Mouse (Mus musculus): ENCODE results near the gene Olfr1104. TPM values are rescaled to one million over a fixed set of nuclear protein-coding genes. Genes with fewer than 3 reads are reported as not detected.

Gene Olfr1104
- polyA plus RNA-seq (2015; fragmentation: Nextera tagmentation; extraction: Ambion mirVana) = not detected in 2 replicates

DNA sequence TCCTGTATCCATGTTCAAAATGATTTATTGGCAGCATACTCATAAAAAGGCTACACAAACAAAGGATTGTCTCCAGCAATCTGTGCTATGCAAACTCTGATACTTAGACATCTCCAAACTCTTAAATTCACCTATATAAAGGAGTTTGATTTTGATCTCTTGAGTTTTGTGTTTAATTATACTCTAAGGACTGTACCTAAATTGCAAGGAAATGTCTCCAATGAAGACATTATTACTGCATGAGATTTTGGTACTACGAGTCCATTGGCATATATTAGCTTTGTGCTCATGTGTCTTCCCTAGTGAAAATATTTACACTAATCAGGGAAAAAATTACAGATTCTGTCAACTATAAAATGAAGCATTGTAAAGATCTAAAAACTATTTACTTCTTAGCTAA is at the start of gene Olfr1104:
Olfr1104 (minus strand) TSS at position 101 of the 400 bp plus-strand sequence.
- no peak for ATAC-seq (ENCODE audit: low FRiP score, low TSS enrichment)
- 79% methylated on average over 1 of the region's 1 CpGs for WGBS
- Histone ChIP-seq H3K4me1 (ENCODE audit: insufficient read depth, low read length) (no peaks in the 10 kb centered on the region), H3K36me3 (ENCODE audit: insufficient read depth, low read length) (no peaks in the 10 kb centered on the region), H3K9ac (replicated peaks; ENCODE audit: low read length) (no peak within 1 kb of the TSS), H3K27ac (ENCODE audit: low read length) (no peak within 1 kb of the TSS), H3K4me2 (replicated peaks; ENCODE audit: low read depth, low read length) (no peak within 1 kb of the TSS), H3K4me3 (ENCODE audit: low read length) (no peak within 1 kb of the TSS), H3K9me3 (ENCODE audit: low read length) (no peaks in the 10 kb centered on the region), H3K27me3 (ENCODE audit: insufficient read depth, low read length) (no peaks in the 10 kb centered on the region)

DNA sequence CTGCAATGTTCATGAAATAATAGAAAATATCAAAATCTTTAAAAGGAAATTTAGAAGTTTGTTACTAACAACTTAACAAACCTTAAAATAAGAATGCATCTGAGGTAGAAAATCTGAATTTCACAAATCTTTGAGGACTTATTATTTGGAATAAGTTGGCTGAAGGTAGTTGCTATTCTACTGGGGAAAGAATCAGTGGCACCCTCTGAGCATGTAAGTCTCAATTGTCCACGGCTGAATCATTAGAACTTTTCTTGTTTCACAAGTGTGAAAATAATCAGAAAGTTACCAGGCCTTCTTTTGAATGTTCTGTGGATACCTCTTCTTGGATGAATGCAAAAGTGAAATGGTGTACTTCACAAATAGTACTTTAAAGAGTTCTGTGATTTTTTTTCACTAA is 48.8 kb upstream of the Olfr1104 start, which contains the start of gene Olfr1107:
Olfr1107 (minus strand) TSS at position 101 of the 400 bp plus-strand sequence.
- H3K4me3 ChIP-seq (ENCODE audit: low read length) = no peak within 1 kb of the TSS
- H3K36me3 ChIP-seq (ENCODE audit: insufficient read depth, low read length) = no peaks in the 10 kb centered on the region
- H3K4me1 ChIP-seq (ENCODE audit: insufficient read depth, low read length) = no peaks in the 10 kb centered on the region
- no peak within 1 kb of the TSS for H3K9ac ChIP-seq (replicated peaks; ENCODE audit: low read length)
- ATAC-seq (ENCODE audit: low FRiP score, low TSS enrichment) = no peak
- no peaks in the 10 kb centered on the region for H3K9me3 ChIP-seq (ENCODE audit: low read length)
- no peak within 1 kb of the TSS for H3K4me2 ChIP-seq (replicated peaks; ENCODE audit: low read depth, low read length)
- H3K27ac ChIP-seq (ENCODE audit: low read length) = no peak within 1 kb of the TSS
- no peaks in the 10 kb centered on the region for H3K27me3 ChIP-seq (ENCODE audit: insufficient read depth, low read length)
- WGBS = 94% methylated on average over 1 of the region's 1 CpGs

DNA sequence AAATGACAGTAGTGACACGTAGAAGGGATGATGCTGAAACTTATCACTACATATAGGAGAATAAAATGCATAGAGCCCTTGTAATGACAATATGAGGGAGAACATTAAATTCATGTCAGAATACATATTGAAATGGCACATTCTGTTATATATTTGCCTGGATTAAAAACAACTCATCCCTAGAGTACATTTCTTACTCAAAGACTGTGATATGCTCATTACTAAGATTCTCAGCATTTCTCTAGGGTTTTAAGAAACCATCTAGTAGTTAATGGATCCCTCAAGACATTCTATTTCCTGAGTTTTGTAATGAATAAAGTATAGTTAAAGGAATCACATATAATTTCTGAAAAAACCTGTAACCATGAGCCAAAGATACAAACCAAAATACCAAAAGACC is 25.3 kb upstream of the Olfr1104 start, which contains the start of gene Olfr1106:
Olfr1106 (minus strand) TSS at position 101 of the 400 bp plus-strand sequence.
- H3K4me3 ChIP-seq (ENCODE audit: low read length) = no peak within 1 kb of the TSS
- 74% methylated on average over 1 of the region's 1 CpGs for WGBS

DNA sequence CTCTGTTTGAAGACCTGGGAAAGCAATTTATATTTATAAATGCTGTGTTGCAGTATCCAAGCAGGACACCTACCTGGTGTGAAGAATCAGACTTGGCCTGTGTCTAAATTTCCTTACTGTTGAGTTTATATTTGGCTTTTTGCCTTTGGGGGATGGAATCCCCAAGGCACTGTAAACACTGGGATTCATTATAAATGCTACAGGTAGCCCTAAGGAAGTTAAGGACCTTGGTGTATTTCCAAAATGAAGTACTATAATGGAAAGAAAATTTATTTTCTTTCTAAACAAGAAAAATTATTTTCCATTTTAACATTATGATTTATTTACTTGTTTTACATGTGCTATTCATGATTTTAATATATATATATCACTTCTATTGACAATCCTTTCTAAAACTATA is 9.6 kb upstream of the Olfr1104 start, which contains the start of gene Olfr1105:
Olfr1105 (minus strand) TSS at position 101 of the 400 bp plus-strand sequence.
- H3K4me2 ChIP-seq (replicated peaks; ENCODE audit: low read depth, low read length) = no peak within 1 kb of the TSS
- H3K9ac ChIP-seq (replicated peaks; ENCODE audit: low read length) = no peak within 1 kb of the TSS
- H3K9me3 ChIP-seq (ENCODE audit: low read length) = no peaks in the 10 kb centered on the region
- ATAC-seq (ENCODE audit: low FRiP score, low TSS enrichment) = no peak
- no peak within 1 kb of the TSS for H3K4me3 ChIP-seq (ENCODE audit: low read length)
- H3K4me1 ChIP-seq (ENCODE audit: insufficient read depth, low read length) = no peaks in the 10 kb centered on the region
- no peaks in the 10 kb centered on the region for H3K27me3 ChIP-seq (ENCODE audit: insufficient read depth, low read length)
- H3K27ac ChIP-seq (ENCODE audit: low read length) = no peak within 1 kb of the TSS
- no peaks in the 10 kb centered on the region for H3K36me3 ChIP-seq (ENCODE audit: insufficient read depth, low read length)

More for the DNA sequence above, 25.3 kb upstream of the Olfr1104 start, which contains the start of gene Olfr1106:
- no peak for ATAC-seq (ENCODE audit: low FRiP score, low TSS enrichment)
- no peak within 1 kb of the TSS for H3K4me2 ChIP-seq (replicated peaks; ENCODE audit: low read depth, low read length)
- H3K9ac ChIP-seq (replicated peaks; ENCODE audit: low read length) = no peak within 1 kb of the TSS
- H3K36me3 ChIP-seq (ENCODE audit: insufficient read depth, low read length) = no peaks in the 10 kb centered on the region
- no peaks in the 10 kb centered on the region for H3K9me3 ChIP-seq (ENCODE audit: low read length)
- H3K4me1 ChIP-seq (ENCODE audit: insufficient read depth, low read length) = no peaks in the 10 kb centered on the region
- no peak within 1 kb of the TSS for H3K27ac ChIP-seq (ENCODE audit: low read length)
- H3K27me3 ChIP-seq (ENCODE audit: insufficient read depth, low read length) = no peaks in the 10 kb centered on the region

DNA sequence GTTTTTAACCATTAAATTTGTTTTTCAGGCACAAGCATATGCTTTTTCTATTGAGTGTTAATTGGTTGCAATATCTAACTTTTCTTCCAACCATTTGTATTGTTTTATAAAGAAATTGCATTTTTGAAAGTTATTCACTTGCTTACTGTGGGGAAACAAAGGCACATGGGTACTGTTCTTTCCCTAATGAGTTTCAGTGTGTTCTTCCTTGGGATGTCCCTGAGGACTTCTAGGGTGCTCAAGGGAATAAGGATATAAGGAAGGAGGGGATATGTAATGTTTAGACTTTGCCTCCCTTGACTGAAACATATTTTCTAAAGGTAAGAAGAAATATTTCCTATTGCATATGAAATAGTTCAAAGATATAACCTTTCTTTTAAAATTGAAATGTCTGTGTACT is 28.8 kb downstream of the Olfr1104 start, which contains the start of gene Olfr1102:
Olfr1102 (plus strand) TSS at position 301 of the 400 bp plus-strand sequence.
- Histone ChIP-seq H3K36me3 (ENCODE audit: insufficient read depth, low read length) (no peaks in the 10 kb centered on the region), H3K4me3 (ENCODE audit: low read length) (no peak within 1 kb of the TSS)
- no peak for ATAC-seq (ENCODE audit: low FRiP score, low TSS enrichment)

DNA sequence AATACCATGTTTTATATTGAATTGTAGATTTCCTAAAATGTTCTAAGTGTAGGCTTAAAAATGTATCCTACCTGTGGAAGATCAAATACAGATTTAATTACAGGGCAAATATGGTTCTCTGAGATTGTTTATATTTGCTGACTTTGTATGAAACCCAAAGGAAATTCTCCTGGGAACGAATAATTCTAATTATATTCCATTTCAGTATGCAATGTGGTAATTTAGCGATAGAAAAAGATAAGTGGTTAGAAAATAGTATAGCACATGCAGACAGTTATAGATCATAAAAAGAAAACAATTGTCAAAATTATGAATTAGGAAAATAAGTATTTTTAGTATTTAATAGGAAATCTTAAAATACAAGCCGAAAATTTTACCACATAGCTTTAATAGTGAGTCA is 35.8 kb downstream of the Olfr1104 start, which contains the start of gene Olfr1101:
Olfr1101 (minus strand) TSS at position 101 of the 400 bp plus-strand sequence.
- Histone ChIP-seq H3K4me3 (ENCODE audit: low read length) (no peak within 1 kb of the TSS), H3K27me3 (ENCODE audit: insufficient read depth, low read length) (no peaks in the 10 kb centered on the region), H3K36me3 (ENCODE audit: insufficient read depth, low read length) (no peaks in the 10 kb centered on the region), H3K27ac (ENCODE audit: low read length) (no peak within 1 kb of the TSS), H3K9ac (replicated peaks; ENCODE audit: low read length) (no peak within 1 kb of the TSS), H3K9me3 (ENCODE audit: low read length) (no peaks in the 10 kb centered on the region), H3K4me1 (ENCODE audit: insufficient read depth, low read length) (no peaks in the 10 kb centered on the region), H3K4me2 (replicated peaks; ENCODE audit: low read depth, low read length) (no peak within 1 kb of the TSS)
- no peak for ATAC-seq (ENCODE audit: low FRiP score, low TSS enrichment)
- WGBS = 85% methylated on average over 3 of the region's 3 CpGs

More for the DNA sequence above, 28.8 kb downstream of the Olfr1104 start, which contains the start of gene Olfr1102:
- Histone ChIP-seq H3K27ac (ENCODE audit: low read length) (no peak within 1 kb of the TSS), H3K9me3 (ENCODE audit: low read length) (no peaks in the 10 kb centered on the region), H3K27me3 (ENCODE audit: insufficient read depth, low read length) (no peaks in the 10 kb centered on the region), H3K9ac (replicated peaks; ENCODE audit: low read length) (no peak within 1 kb of the TSS), H3K4me1 (ENCODE audit: insufficient read depth, low read length) (no peaks in the 10 kb centered on the region), H3K4me2 (replicated peaks; ENCODE audit: low read depth, low read length) (no peak within 1 kb of the TSS)

DNA sequence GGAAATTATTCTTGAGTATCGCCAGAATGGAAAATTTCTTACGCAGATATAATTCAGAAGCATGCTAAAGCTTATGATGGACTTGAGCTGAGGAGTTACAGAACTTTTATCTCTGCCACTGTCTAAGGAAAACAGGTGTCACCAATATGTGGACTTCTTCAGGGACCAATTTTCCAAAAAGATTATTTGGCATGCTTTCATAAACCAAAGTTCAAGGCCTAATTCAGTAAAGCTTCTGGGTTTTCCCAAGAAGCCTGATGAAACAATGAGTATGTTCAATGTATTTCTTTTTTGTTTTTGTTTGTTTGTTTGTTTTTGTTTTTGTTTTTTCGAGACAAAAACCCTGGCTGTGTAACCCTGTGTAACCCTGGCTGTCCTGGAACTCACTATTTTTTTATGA is 47.0 kb downstream of the Olfr1104 start, which contains the start of gene Olfr1100:
Olfr1100 (minus strand) TSS at position 101 of the 400 bp plus-strand sequence.
- no peaks in the 10 kb centered on the region for H3K27me3 ChIP-seq (ENCODE audit: insufficient read depth, low read length)
- no peaks in the 10 kb centered on the region for H3K9me3 ChIP-seq (ENCODE audit: low read length)
- no peak within 1 kb of the TSS for H3K4me3 ChIP-seq (ENCODE audit: low read length)
- H3K4me2 ChIP-seq (replicated peaks; ENCODE audit: low read depth, low read length) = no peak within 1 kb of the TSS
- ATAC-seq (ENCODE audit: low FRiP score, low TSS enrichment) = no peak
- no peak within 1 kb of the TSS for H3K9ac ChIP-seq (replicated peaks; ENCODE audit: low read length)
- no peaks in the 10 kb centered on the region for H3K36me3 ChIP-seq (ENCODE audit: insufficient read depth, low read length)
- H3K27ac ChIP-seq (ENCODE audit: low read length) = no peak within 1 kb of the TSS
- 76% methylated on average over 3 of the region's 3 CpGs for WGBS
- H3K4me1 ChIP-seq (ENCODE audit: insufficient read depth, low read length) = no peaks in the 10 kb centered on the region

Other genes starting within 250 kb of the Olfr1104 start
- gene Olfr1093, start 244.6 kb downstream of the Olfr1104 start, polyA plus RNA-seq (2015; fragmentation: Nextera tagmentation; extraction: Ambion mirVana) = not detected in 2 replicates
- gene Olfr141, start 217.1 kb downstream of the Olfr1104 start, polyA plus RNA-seq (2015; fragmentation: Nextera tagmentation; extraction: Ambion mirVana) = not detected in 2 replicates
- not detected in 2 replicates for gene Olfr1094, start 202.4 kb downstream of the Olfr1104 start, polyA plus RNA-seq (2015; fragmentation: Nextera tagmentation; extraction: Ambion mirVana)
- not detected in 2 replicates for gene Olfr1095, start 175.4 kb downstream of the Olfr1104 start, polyA plus RNA-seq (2015; fragmentation: Nextera tagmentation; extraction: Ambion mirVana)
- not detected in 2 replicates for gene Gm13723, start 152.3 kb downstream of the Olfr1104 start, polyA plus RNA-seq (2015; fragmentation: Nextera tagmentation; extraction: Ambion mirVana)
- not detected in 2 replicates for gene Olfr1097, start 134.9 kb downstream of the Olfr1104 start, polyA plus RNA-seq (2015; fragmentation: Nextera tagmentation; extraction: Ambion mirVana)
- gene Olfr1098, start 102.5 kb downstream of the Olfr1104 start, polyA plus RNA-seq (2015; fragmentation: Nextera tagmentation; extraction: Ambion mirVana) = not detected in 2 replicates
- not detected in 2 replicates for gene Olfr1099, start 66.4 kb downstream of the Olfr1104 start, polyA plus RNA-seq (2015; fragmentation: Nextera tagmentation; extraction: Ambion mirVana)
- gene Olfr1100, start 47.1 kb downstream of the Olfr1104 start, polyA plus RNA-seq (2015; fragmentation: Nextera tagmentation; extraction: Ambion mirVana) = not detected in 2 replicates
- not detected in 2 replicates for gene Olfr1101, start 35.9 kb downstream of the Olfr1104 start, polyA plus RNA-seq (2015; fragmentation: Nextera tagmentation; extraction: Ambion mirVana)
- gene Olfr1102, start 28.7 kb downstream of the Olfr1104 start, polyA plus RNA-seq (2015; fragmentation: Nextera tagmentation; extraction: Ambion mirVana) = not detected in 2 replicates
- not detected in 2 replicates for gene Olfr1105, start 9.5 kb upstream of the Olfr1104 start, polyA plus RNA-seq (2015; fragmentation: Nextera tagmentation; extraction: Ambion mirVana)
- gene Olfr1106, start 25.2 kb upstream of the Olfr1104 start, polyA plus RNA-seq (2015; fragmentation: Nextera tagmentation; extraction: Ambion mirVana) = not detected in 2 replicates
- not detected in 2 replicates for gene Olfr1107, start 48.7 kb upstream of the Olfr1104 start, polyA plus RNA-seq (2015; fragmentation: Nextera tagmentation; extraction: Ambion mirVana)
- not detected in 2 replicates for gene Olfr1109, start 68.9 kb upstream of the Olfr1104 start, polyA plus RNA-seq (2015; fragmentation: Nextera tagmentation; extraction: Ambion mirVana)
- not detected in 2 replicates for gene Olfr259, start 87.5 kb upstream of the Olfr1104 start, polyA plus RNA-seq (2015; fragmentation: Nextera tagmentation; extraction: Ambion mirVana)
- not detected in 2 replicates for gene Olfr1110, start 113.2 kb upstream of the Olfr1104 start, polyA plus RNA-seq (2015; fragmentation: Nextera tagmentation; extraction: Ambion mirVana)
- gene Olfr1111, start 125.5 kb upstream of the Olfr1104 start, polyA plus RNA-seq (2015; fragmentation: Nextera tagmentation; extraction: Ambion mirVana) = not detected in 2 replicates
- not detected in 2 replicates for gene Olfr1112, start 160.7 kb upstream of the Olfr1104 start, polyA plus RNA-seq (2015; fragmentation: Nextera tagmentation; extraction: Ambion mirVana)
- not detected in 2 replicates for gene Olfr1113, start 181.9 kb upstream of the Olfr1104 start, polyA plus RNA-seq (2015; fragmentation: Nextera tagmentation; extraction: Ambion mirVana)
- not detected in 2 replicates for gene Olfr1115, start 220.9 kb upstream of the Olfr1104 start, polyA plus RNA-seq (2015; fragmentation: Nextera tagmentation; extraction: Ambion mirVana)
- not detected in 2 replicates for gene Olfr1116, start 240.5 kb upstream of the Olfr1104 start, polyA plus RNA-seq (2015; fragmentation: Nextera tagmentation; extraction: Ambion mirVana)

Data from kidney, embryonic 16.5 days (tissue).